Mouse (Mus musculus): ENCODE results near the gene Hspbap1.

The Hspbap1 gene

DNA sequence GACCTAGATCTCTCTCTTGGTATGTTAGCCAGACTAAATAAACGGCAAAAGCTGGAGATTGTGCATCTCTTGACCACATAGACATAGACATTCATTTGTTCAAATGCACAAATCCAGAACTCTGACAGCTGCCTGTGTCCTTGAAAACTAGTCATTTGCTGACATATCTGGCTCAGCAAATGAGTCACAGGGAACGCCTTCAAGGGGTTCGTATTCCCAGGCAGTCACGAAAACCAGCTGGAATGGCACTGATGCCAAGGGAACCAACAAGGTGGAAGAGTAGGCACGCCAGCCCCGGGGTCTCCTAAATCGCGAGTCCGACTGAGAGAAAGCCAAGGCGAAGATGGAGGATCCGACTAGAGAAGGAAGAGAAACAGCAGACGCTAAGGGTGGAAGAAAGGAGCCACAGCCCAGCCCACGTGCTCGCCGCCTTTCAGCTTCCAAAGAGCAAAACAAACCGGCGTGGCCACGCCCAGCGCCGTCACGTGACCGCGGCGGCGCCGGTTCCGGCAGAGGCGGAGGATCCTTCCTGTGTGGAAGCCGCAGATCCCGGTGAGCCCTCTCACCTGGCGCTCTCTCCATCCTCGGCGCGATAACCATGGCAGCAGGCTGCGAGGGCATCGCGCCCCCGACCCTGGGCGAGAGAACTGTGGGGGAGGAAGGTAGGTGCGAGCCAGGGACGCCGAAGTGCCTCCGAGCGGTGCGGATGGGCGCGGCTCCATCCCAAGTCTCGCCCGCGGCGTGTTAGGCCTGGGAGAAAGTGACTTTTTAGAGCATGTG, at the start of gene Hspbap1:
Gene Hspbap1 (plus strand): TSS at position 498 of the 780 bp plus-strand sequence.
- peak; percentile 93 to 94 for DNase-seq

DNA sequence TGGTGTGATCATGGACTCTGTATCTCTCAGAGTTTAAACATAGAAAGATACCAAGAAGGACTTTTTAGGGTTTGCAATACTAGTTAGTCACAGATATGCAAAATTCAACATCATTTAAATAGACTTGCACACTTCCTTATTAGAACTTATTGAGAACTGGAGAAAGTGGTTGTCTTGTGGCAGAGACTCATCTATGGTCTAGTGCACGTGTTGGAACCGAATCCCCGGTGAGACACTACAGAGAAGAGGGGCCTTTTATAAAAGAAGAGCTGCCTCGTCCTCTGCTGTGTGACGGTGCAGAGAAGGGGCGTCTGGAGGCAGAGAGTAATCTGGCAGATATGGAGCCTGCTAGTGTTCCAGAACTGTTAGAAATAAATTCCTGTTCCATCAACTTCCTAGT, 45.6 kb upstream of the Hspbap1 start:
- DNase-seq = no peak

- DNase-seq = no peak
Observed at GRCm38 (mm10) chr16:35726601-35727000, 43.6 kb upstream of the Hspbap1 start.

GRCm38 (mm10) chr16:35729151-35729738, 40.9 kb upstream of the Hspbap1 start:
- DNase-seq = no peak

DNA sequence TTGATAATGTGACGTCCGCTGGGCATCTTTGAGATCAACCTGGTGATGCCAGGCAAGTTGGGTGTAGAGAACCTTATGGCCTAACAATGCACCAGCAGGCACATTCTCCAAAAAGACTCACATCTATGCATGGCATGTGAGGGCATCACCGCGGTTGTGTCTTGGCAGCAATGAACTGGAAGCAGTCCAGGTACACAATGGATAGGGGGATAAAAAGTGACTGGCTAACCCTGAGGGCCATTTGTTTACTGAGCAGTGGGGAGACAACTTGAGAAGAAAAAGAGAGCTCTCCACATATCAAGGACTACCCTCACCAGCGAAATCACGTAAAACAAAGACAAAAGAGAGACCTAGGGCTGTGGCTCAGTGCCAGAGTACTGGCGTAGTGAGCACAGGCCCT, 38.1 kb upstream of the Hspbap1 start:
- DNase-seq = no peak

GRCm38 (mm10) chr16:35734038-35734437, 36.1 kb upstream of the Hspbap1 start:
- peak; percentile 82 for DNase-seq

- no peak for DNase-seq
Observed at GRCm38 (mm10) chr16:35738096-35738767, 31.9 kb upstream of the Hspbap1 start.

DNA sequence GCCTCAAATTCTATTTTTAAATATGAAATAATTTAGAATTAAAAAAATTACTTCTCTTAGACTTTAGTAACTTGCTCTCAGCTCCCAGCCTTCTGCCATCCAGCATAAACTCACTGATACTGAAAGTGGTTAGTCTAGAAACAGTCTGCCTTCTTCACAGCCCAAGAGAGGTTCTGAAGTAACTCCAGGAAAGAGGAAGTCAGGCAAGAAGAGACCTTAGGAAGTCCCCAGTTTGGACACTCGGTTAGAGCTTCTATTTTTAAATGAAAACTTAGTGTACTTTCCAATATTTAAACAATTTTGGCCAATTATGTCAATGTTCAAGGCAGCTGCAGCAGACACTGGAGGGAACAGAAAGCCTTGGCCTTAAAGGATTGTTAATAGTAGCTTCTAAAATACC, 30.6 kb upstream of the Hspbap1 start:
- DNase-seq = no peak

DNA sequence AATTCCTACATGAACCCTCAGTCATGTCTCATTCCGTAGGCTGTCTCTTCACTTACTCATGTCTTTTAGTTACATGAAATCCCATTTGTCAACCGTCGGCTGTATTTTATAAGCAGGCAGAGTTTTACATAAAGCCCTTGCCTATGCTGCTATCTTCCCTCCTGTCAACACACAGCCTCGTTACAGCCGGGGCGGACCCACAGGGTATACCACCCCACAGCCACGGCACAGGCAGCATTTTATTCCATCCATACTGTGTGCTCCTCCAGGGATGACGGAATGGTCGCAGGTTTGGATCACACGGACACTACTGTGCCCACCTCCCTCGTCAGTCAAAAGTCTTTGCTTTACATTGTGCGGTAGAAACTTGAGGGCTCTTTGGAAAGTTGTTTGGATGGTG, 29.8 kb upstream of the Hspbap1 start:
- DNase-seq = no peak

DNA sequence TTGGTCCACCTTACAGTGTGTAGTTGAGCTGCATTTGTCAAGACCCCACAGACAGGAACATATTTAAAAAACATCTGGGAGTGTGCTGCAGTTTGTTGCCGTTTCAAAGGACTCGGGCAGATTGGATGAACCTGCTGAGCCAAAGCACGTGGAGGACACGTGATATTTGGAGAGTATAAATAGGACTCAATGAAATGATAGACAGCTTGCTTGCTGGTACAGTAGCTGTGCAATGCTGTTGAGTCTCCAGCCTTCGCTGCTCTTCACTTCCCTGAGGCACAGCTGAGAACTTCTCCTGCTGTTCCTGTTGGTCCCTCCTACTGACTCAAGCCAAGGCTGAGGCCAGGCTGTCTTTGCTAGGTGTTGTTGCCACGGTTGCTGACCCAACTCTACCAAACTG, 29.2 kb upstream of the Hspbap1 start:
- no peak for DNase-seq

GRCm38 (mm10) chr16:35741621-35742020, 28.6 kb upstream of the Hspbap1 start:
- DNase-seq = no peak

DNA sequence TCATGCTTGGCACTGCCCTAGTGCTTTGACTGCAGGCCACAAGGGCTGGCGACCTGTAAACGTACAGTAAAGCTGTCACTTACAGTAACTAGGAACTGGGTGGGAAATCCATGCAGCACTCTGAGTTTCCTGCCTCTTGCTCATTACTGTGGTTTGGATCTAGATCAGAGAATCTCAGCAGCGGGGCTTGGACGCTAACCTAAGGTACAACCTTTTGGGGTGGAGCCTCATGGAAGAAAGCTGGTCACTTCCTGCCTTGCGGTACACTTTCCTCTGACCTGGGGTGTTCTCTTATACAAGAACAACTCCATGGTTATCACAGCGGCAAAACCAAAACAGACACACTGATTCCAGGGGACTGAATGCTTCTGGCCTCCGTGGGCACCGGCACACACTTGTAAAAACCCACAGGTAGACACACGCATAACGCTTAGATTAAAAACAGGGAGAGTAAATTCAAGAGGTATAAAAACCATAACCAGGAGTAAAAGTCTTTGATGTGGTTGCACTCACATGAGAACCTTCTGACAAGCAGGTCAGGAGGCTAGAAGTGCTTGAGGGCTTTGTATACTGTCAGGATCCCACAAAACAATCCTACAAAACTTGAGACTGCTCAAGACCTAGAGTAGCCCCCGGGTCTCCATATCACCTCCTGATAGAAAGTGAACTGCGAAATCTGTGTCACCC, 27.8 kb upstream of the Hspbap1 start:
- no peak for DNase-seq

GRCm38 (mm10) chr16:35747417-35748236, 22.5 kb upstream of the Hspbap1 start:
- no peak for DNase-seq

- no peak for DNase-seq
Observed at GRCm38 (mm10) chr16:35748237-35748603, 22.0 kb upstream of the Hspbap1 start.

DNA sequence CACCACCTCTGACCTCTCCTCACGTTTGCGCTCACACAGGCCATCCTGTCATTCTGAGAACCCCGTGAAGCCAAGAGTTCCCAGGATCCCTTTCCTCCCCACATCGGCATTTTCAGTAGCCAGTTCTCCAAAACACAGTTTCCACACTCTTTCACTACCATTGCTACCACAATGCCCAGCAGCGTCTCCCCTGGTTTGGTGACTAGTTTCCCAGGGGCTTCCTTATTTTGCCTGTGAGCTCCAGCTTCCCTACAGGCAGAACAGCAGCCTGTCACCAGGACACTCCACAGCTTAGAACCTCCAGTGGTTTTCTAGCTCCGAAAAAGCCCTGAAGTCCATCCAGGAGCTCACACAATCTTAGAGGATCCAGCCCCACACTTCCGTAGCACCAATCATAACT, 20.8 kb upstream of the Hspbap1 start:
- DNase-seq = no peak

DNA sequence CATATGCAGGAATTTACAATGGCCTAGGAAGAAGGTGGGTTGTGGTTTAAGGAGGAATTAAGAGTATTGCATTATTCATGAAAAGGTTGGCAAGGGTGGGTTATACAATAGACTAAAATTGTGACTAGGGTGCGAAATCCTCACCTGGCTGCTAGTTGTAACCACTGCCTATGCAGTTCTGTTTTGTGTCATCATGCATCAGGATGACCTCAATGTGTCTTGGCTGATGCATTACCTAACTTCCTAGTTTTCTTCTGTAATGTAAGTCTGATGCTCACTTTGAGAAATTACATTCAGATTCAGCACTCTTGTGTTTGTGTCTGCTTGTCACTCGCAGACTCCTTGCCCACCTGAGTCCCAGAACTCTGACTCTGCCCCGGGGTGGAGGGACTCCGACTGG, 18.3 kb upstream of the Hspbap1 start:
- DNase-seq = no peak

- DNase-seq = no peak
Observed at GRCm38 (mm10) chr16:35753926-35754325, 16.2 kb upstream of the Hspbap1 start.

- no peak for DNase-seq
Observed at GRCm38 (mm10) chr16:35755502-35756334, 14.5 kb upstream of the Hspbap1 start.

DNA sequence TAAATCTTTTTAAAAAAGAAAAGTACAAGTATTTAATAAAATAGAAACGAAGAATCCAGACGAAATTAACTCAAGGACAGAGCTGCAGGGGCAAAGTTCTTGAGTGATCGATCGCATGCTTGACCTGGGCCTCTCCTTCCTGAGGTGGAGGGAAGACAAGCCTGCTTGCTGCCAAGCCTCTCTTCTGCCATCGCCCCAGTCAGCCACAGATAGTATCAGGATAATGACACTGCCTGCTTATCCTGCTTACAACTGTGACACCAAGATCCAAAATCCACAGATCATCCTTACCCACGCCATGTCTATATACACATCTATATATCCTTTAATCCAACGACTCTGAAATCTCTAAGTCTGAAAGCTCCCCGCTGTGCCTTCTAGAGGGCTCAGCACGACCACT, 13.5 kb upstream of the Hspbap1 start:
- DNase-seq = no peak

DNA sequence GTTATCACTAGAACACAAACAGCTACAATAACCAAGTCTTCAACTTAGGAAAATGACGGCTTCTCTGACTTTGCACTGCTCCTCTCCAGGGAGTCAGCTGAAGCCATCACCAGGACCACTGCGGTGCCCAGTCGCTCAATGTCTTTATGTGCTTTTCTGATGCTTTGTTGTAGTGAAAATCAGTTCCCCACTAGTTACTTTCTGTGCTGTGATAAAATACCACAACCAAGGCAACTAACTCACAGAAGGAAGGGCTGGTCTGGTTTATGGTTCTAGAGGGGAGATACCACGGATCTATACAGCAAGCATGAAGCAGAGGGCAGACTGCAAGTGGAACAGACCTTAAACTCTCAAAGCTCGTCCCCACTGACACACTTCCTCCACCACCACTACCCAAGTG, 10.8 kb upstream of the Hspbap1 start:
- DNase-seq = no peak

DNA sequence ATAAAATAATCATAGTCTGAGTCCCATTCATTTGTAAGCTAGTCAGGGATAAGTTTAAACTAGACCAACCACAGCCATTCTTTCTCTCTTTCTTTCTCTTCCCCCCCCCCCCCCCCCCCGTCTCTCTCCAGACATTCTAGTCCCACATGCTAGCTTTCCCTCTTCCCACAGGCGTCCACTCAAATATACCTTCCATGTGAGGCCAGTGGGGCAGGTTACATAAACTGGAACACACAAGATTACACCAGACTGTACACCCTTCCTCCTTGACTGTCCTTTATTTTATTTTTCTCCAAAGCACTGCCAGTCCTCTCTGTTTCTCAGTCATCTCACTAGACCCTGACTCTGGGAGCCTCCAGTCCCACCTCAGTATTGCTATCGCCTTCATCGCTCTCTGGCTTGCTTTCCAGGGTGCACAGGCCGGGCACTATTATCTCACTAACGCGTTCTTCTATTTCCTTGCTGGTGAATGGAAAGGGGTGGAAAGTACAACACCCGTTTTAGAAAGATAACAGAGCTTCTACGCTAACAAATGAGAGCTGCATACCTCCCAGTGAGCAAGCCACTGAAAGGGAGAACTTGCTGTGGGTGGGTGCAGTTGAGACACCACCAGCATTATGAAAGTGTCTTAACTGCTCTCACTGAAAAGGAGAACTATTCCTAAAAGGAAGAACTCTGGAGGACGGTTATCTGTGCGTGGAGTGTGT, 6.4 kb upstream of the Hspbap1 start:
- DNase-seq = no peak

All from B cell, adult 2 months (primary cell).